Mouse (Mus musculus) lung, adult 2 months (tissue): ENCODE results near the gene Ak7. TPM values are rescaled to one million over a fixed set of nuclear protein-coding genes. Genes with fewer than 3 reads are reported as not detected.

ENCODE experiments used
- DNase-seq: peaks from one replicate; pipeline ENCODE4 v3.0.0; 2022
- H3K4me1 ChIP-seq: fragments of 200-500 bp; 2 replicates; pipeline ENCODE4 v1.6.1; 2011; ENCODE audit warnings: low read length; ENCODE audit not compliant: control insufficient read depth, insufficient read depth
- H3K4me3 ChIP-seq: fragments of 200-500 bp; replicated peaks from 2 replicates; pipeline ENCODE3; 2011; ENCODE audit warnings: low read depth, mild to moderate bottlenecking, control low read depth, low read length; ENCODE audit errors: extremely low read depth
- CTCF ChIP-seq: fragments of 200-500 bp; IDR thresholded peaks from 2 replicates; pipeline ENCODE4 v1.5.1; 2011; ENCODE audit warnings: mild to moderate bottlenecking, low read length, control low read depth; ENCODE audit not compliant: insufficient read depth
- POLR2A ChIP-seq: fragments of 200-500 bp; IDR thresholded peaks from 2 replicates; pipeline ENCODE4 v1.6.1; 2011; ENCODE audit warnings: low read depth, mild to moderate bottlenecking, control low read depth, low read length, borderline replicate concordance; ENCODE audit errors: extremely low read depth
- WGBS: fragments of 180-500 bp; shearing (Covaris S2); methylation state at CpG from one replicate; pipeline ENCODE4 v1.1.7; 2018; 5-methylcytosine and 5-hydroxymethylcytosine counted together
- polyA plus RNA-seq: library from polyadenylated mRNA; depleted of rRNA; stranded (reverse); fragments of >200 nt; gene quantifications from 2 replicates; pipeline ENCODE4 v1.2.3, GENCODE M21; 2012

The Ak7 gene
- polyA plus RNA-seq, 1 experiment, result 7.1 TPM

GRCm38 (mm10) chr12:105784196-105784999 lies 78.6 kb downstream of the Ak7 start, which contains the start of gene Papola:
Gene Papola (plus strand): TSS chr12:105784694.
- H3K4me1 ChIP-seq, result peaks cover 8% of the 10 kb centered on the region
- under 1% methylated on average over 71 of the region's 85 CpGs for WGBS
- TF ChIP-seq POLR2A (peak; percentile 88), CTCF (no peak)
- peak within 1 kb of the TSS; percentile 83 for H3K4me3 ChIP-seq
- DNase-seq, result peak; percentile 86

GRCm38 (mm10) chr12:105785000-105785774 lies 79.4 kb downstream of the Ak7 start:
- TF ChIP-seq POLR2A, result no peak
- H3K4me3 ChIP-seq, result peak overlapping the region; percentile 83
- WGBS, result under 1% methylated on average over 46 of the region's 53 CpGs
- H3K4me1 ChIP-seq, result peaks cover 8% of the 10 kb centered on the region
- DNase-seq, result no peak

GRCm38 (mm10) chr12:105786113-105786512 lies 80.3 kb downstream of the Ak7 start:
- H3K4me3 ChIP-seq, result no peak overlapping the region
- no peak for DNase-seq
- TF ChIP-seq CTCF, result no peak
- TF ChIP-seq POLR2A, result no peak
- H3K4me1 ChIP-seq, result peaks cover 8% of the 10 kb centered on the region
- 60% methylated on average over 1 of the region's 1 CpGs for WGBS

GRCm38 (mm10) chr12:105787626-105788025 lies 81.8 kb downstream of the Ak7 start:
- Histone ChIP-seq H3K4me1 (peaks cover 8% of the 10 kb centered on the region), H3K4me3 (no peak overlapping the region)
- 82% methylated on average over 2 of the region's 2 CpGs for WGBS
- DNase-seq, result no peak
- TF ChIP-seq CTCF (no peak), POLR2A (no peak)

- DNase-seq, result no peak
- Histone ChIP-seq H3K4me3 (no peak overlapping the region), H3K4me1 (peaks cover 6% of the 10 kb centered on the region)
- TF ChIP-seq CTCF (no peak), POLR2A (no peak)
- WGBS, result 90% methylated on average over 6 of the region's 6 CpGs
Measured at GRCm38 (mm10) chr12:105789885-105790284, 84.1 kb downstream of the Ak7 start.

- no peak for TF ChIP-seq CTCF
- TF ChIP-seq POLR2A, result no peak
- H3K4me1 ChIP-seq, result no peaks in the 10 kb centered on the region; the same call in 1 of the 2 replicates
- WGBS, result 76% methylated on average over 2 of the region's 2 CpGs
- no peak overlapping the region for H3K4me3 ChIP-seq
- DNase-seq, result no peak
Measured at GRCm38 (mm10) chr12:105794896-105795295, 89.1 kb downstream of the Ak7 start.

- TF ChIP-seq CTCF, result no peak
- TF ChIP-seq POLR2A, result no peak
- no peak overlapping the region for H3K4me3 ChIP-seq
- H3K4me1 ChIP-seq, result no peaks in the 10 kb centered on the region; the same call in 1 of the 2 replicates
- DNase-seq, result no peak
Measured at GRCm38 (mm10) chr12:105798001-105798400, 92.2 kb downstream of the Ak7 start.

- H3K4me1 ChIP-seq, result peaks cover 3% of the 10 kb centered on the region
- DNase-seq, result no peak
- TF ChIP-seq POLR2A (no peak), CTCF (no peak)
- 69% methylated on average over 3 of the region's 3 CpGs for WGBS
- no peak overlapping the region for H3K4me3 ChIP-seq
Measured at GRCm38 (mm10) chr12:105805790-105806189, 100.0 kb downstream of the Ak7 start.

- Histone ChIP-seq H3K4me3 (no peak overlapping the region), H3K4me1 (peaks cover 3% of the 10 kb centered on the region)
- DNase-seq, result no peak
- WGBS, result 68% methylated on average over 3 of the region's 3 CpGs
- TF ChIP-seq CTCF (no peak), POLR2A (no peak)
Measured at GRCm38 (mm10) chr12:105806205-105806604, 100.4 kb downstream of the Ak7 start.
